Mouse (Mus musculus): ENCODE data around the gene P2rx3. TPM values are rescaled to one million over a fixed set of nuclear protein-coding genes. Genes with fewer than 3 reads are reported as not detected.

Gene P2rx3
- under 1 TPM; 0.40 to 0.43 TPM for total RNA-seq (2021)
- long read RNA-seq, experiment 1, result 0 reads
- long read RNA-seq, experiment 2, result 0 reads

- peak; percentile 87 for DNase-seq
These were observed at the start of gene P2rx3, which contains the start of gene Ssrp1 for GRCm38 (mm10) chr2:85037047-85038026. TSS of gene P2rx3 (minus strand) at chr2:85037462. TSS of gene Ssrp1 (plus strand) at chr2:85037234.

- DNase-seq, result no peak
These were observed 36.5 kb upstream of the P2rx3 start for GRCm38 (mm10) chr2:85073751-85074150.

GRCm38 (mm10) chr2:85071921-85072320, 34.7 kb upstream of the P2rx3 start:
- no peak for DNase-seq

- no peak for DNase-seq
These were observed 32.8 kb upstream of the P2rx3 start for GRCm38 (mm10) chr2:85070086-85070485.

- no peak for DNase-seq
These were observed 31.4 kb upstream of the P2rx3 start for GRCm38 (mm10) chr2:85068626-85069025.

GRCm38 (mm10) chr2:85067903-85068625, 30.8 kb upstream of the P2rx3 start:
- DNase-seq, result no peak

GRCm38 (mm10) chr2:85066937-85067336, 29.7 kb upstream of the P2rx3 start:
- no peak for DNase-seq

- DNase-seq, result no peak
These were observed 28.0 kb upstream of the P2rx3 start for GRCm38 (mm10) chr2:85065141-85065875.

- DNase-seq, result no peak
These were observed 23.9 kb upstream of the P2rx3 start for GRCm38 (mm10) chr2:85061107-85061541.

GRCm38 (mm10) chr2:85060591-85061060, 23.4 kb upstream of the P2rx3 start:
- DNase-seq, result peak; percentile 79

- DNase-seq, result no peak
These were observed 22.4 kb upstream of the P2rx3 start for GRCm38 (mm10) chr2:85059677-85060076.

GRCm38 (mm10) chr2:85056711-85057110, 19.4 kb upstream of the P2rx3 start:
- no peak for DNase-seq

GRCm38 (mm10) chr2:85053192-85053816, 16.0 kb upstream of the P2rx3 start:
- no peak for DNase-seq

- peak; percentile 36 for DNase-seq
These were observed 13.5 kb upstream of the P2rx3 start for GRCm38 (mm10) chr2:85050746-85051145.

- peak; percentile 84 for DNase-seq
These were observed 12.9 kb upstream of the P2rx3 start for GRCm38 (mm10) chr2:85050001-85050634.

- DNase-seq, result peak; percentile 39
These were observed 12.0 kb upstream of the P2rx3 start for GRCm38 (mm10) chr2:85049277-85049676.

- DNase-seq, result peak; percentile 86
These were observed 11.0 kb upstream of the P2rx3 start for GRCm38 (mm10) chr2:85048168-85048751.

GRCm38 (mm10) chr2:85047596-85048167, 10.4 kb upstream of the P2rx3 start, which contains the start of gene Tnks1bp1:
TSS of gene Tnks1bp1 (plus strand) at chr2:85048022.
- peak; percentile 97 for DNase-seq

GRCm38 (mm10) chr2:85047081-85047480, 9.8 kb upstream of the P2rx3 start:
- DNase-seq, result no peak

GRCm38 (mm10) chr2:85046222-85046621, 9.0 kb upstream of the P2rx3 start:
- DNase-seq, result no peak
